Mouse (Mus musculus) urinary bladder, postnatal 36 days (tissue): Measurements from ENCODE around the gene Pfkfb3.

Experiments
- DNase-seq, 2 experiments: peaks; one replicate each; pipeline ENCODE4 v3.0.0; 2022; ENCODE audit warnings: low spot score in 2 of 2, mixed read lengths in 1 of 2

The Pfkfb3 gene

DNA sequence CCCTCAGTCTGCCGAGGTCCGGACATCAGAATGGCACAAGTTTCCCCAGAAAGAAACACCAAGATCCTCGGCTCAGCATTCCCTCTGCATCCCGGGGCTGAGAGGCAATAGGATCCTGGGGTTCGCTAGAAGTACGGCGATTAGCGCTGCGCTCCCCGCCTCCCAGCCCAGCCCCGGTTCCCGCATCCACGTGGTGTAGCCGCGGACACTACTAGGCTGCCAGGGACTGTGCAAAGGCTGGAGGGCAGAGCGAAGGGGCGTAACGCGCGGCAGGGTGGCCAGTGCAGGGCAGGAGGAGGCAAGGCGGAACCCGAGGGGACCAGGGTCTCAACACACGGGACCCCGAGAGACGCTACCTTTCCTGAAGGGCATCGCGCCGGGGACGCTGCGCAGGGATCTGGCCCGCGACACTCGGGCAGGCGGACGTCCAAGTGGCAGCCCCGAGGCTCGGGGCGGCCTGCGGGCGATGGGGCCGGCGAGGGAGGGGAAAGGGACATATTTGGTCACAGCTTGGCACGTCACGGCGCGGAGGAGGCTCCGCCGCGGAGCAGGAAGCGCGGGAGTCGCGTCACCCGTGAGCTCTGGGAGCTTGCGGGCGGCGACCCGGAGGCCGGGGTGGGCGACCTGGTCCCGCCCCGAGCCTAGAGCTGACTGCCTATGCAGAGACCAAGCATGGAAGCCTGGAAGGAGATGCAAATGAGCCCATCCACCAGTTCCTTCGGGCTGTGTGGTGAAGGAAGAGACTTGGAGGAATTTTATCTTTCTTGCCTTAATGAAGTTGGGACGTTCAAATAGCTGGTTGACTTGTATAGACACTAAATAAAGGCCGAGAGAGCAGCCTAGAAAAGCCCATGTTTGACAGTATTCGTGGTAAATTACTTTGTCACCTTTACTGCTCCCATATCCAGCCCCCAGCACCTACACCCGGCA is at the start of gene Pfkfb3:
Gene Pfkfb3, minus strand, starts transcription at position 607 of the 930 bp plus-strand sequence.
- DNase-seq = peak; percentile 47 to 73

DNA sequence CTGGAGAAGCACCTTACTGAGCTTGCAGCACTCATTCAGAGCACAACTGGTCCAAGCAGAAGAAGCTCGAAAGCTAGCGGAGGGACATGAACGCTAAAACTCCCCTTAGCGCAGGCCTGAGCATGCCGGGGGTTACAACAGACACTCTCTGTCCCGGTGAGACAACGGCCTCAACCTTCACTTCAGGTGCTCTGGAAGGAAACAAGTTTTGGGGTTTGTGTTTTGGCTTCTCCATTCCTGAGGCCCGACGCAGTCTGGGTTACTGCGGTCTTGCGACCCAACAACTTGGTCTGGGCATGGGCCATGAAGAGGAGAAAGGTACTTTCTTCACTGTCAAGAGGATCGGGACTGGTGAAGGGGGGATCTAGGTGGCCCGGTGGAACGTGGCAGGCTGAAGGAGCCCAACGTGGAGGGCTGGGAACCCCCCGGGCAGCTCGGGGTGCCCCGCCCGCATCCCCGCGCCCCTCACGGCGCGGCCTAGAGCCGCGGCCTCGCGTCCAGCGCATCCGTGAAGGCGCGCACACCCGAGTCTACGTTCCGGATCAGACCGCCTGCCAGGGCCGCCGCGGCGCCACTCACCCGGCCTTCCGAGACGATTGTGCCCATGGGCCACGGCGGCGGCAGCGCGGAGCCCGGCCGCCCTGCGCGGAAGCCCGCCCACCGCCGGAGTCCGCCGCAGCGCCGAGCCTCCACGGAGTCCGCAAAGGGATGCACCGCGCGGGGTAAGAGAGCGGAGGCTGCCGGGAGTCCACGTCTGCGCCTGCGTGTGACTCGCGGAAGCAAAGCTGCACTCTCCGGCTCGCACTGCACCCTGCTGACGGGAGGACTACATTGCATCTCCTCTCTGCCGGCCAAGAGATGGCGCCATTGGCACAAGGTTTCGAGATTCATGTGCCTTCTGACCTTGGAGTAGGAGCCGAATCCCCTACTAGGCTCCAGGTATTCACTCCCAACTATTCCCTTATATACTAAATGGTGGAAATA is 48.9 kb upstream of the Pfkfb3 start:
- peak; percentile 92 to 93 for DNase-seq

DNA sequence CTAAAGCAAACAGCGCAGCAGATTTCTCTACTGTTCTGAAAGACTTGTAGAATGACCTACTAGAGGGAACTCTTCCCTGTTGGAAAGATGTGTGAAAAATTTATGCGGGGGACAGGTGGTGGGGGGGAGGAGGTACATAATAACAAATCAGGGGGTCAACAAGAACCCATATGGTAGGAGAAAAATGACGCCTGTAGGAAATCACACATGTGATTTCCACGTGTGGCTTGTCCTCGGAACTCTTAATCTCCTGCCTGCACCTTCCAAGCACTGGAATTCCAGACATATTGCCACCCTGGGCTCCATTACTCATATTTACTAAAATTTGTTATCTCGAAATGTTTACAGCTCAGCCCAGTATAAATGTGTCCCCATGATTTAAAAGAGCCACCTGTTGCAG is 47.9 kb upstream of the Pfkfb3 start:
- no peak for DNase-seq

DNA sequence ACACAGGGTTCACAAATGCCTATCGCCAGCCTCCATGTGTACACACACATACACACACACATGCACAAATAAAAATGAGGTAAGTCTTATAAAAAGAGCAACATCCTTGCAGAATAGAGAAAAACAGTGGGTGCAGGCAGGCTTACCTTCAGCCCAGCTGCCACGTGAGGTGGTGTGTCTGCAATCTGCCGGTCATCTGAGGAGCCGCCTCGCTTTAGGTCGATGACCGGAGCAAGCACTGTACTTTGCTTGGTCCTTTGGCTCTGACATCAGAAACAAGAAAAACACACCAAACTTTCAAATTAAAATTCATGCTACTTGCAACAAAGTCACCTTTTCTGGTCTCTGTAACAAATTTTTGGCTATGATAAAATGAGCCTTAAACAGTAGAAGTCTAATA is 44.0 kb upstream of the Pfkfb3 start:
- DNase-seq = no peak

DNA sequence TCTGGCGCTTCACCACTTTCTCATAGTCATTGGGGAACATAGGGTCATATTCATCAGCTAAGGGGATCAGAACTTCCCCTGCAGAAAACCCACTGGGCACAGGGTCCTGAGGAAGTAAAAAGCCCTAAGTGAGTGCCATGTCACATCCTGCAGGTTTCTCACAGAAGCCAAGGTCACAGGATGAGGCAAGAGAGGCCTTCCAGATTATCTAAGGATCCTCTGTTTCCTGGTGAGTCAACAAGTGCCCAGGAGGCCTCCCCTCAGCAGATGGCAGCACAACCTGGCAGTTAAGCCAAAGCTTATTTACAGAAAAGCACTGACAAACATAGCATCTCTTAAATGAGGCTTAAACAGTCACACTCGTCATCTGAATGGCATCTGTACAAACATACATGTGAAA is 42.8 kb upstream of the Pfkfb3 start:
- no peak for DNase-seq

DNA sequence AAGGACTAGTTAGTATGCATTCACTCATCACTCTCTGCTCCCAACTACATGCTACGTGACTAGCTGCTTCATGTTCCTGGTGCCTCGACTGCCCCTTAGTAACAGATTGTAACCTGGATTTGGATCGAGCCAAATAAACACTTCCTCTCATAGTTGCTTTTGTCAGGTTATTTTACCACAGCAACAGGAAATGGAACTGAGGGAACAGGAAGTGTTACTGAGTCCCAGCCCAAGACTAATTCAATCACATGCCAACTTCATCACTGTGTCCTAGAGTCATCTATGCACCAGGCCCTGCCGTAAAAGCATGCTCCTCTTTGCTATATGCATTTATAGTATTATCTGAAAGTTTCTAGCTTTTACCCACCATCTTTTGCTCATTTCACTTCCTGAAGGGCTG is 34.1 kb upstream of the Pfkfb3 start:
- no peak for DNase-seq

DNA sequence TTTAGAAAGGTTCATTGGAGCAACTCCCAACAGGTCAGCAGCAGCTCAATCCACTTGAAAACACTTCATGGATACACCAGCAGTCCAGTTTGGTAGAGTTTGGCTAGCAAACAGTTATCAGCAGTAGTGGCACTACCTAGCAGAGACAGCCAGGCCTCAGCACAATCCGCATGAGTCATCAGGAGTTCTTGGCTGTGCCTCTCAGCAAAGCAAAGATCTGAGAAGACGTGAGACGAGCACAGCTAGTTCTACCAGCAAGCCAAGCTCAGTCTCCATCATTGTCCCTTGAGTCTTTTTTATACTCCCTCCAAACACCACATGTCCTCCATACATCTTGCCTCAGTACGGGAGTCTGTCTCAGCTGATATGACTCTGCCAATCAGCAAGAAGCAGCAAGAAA is 25.5 kb upstream of the Pfkfb3 start:
- DNase-seq = no peak

DNA sequence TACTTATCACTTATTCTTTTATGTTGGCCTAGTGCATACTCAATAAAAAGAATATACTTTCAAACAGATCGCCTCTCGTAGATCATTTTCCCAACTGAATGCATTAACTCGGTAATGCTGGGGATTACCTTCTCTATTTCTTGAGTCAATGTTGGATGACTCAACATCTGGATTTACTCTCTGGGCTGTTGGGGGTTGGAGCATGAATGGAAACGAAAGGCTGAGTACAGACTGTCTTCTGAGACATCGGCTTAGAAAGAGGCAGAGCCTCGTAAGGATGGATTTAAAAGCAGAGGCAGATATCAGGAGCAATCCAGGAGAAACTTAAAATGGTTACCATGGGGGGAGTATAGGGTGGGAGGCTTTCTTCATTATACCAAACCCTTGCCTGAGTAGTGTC is 24.3 kb upstream of the Pfkfb3 start:
- DNase-seq = no peak

DNA sequence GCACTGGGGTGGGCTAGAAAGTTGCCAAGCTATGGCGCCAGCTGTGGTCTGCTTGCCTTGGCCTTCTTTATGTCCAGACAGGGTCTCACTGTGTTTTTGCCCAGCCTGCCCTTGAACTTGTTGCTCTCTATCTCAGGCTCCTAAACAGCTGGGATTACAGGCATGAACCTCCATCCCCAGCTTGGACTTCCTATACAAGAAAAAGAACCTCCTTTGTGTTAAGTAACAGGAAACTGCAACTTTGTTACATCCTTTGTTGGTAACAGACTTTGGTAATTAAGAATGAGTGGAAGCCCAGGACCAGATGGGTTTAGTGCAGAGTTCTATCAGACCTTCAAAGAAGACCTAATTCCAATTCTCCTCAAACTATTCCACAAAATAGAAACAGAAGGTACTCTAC is 19.8 kb upstream of the Pfkfb3 start:
- no peak for DNase-seq

DNA sequence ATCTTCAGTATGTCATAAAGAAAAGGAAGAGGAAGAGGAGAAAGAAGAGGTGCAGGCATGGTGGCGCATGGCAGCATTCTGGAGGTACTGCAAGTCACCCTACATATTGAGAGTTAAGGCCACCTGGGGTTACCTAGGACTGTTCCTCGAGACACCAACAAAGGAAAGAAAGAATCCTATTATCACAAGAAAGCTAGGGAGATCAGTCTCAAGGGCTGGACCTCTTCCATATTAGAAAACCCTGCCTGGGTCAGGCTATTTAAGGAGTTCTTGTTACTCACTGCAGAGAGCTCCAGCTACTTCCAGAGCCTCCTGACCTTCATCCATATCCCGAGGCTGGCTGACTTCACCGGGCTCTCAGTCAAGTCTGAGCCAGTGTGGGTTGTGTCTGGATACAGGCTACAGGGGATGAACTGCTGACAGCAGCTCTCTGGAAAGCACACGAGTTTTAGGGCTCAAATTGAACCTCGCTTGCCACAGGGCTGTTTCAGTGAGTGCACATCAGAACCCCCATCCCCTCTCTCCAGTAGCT is 17.2 kb upstream of the Pfkfb3 start:
- no peak for DNase-seq

DNA sequence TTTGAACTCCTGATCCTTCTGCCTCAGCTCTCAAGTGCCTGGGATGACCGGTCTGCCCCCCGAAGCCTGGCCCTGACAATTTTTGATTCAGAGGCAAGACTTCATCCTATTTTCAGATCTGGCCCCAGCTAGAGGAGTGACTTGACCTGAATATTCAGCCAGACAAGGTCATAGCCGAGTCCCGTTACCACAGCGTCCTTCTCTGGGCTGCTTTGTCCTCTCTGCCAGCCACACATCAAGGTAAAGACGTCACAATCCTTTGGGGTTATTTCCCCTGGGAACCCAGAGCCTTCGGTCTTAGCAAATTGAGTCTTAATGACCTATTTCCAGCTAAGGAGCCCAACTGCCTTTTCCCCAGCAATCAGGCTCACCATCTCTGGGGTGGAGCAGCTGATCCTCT is 14.6 kb upstream of the Pfkfb3 start:
- no peak for DNase-seq

DNA sequence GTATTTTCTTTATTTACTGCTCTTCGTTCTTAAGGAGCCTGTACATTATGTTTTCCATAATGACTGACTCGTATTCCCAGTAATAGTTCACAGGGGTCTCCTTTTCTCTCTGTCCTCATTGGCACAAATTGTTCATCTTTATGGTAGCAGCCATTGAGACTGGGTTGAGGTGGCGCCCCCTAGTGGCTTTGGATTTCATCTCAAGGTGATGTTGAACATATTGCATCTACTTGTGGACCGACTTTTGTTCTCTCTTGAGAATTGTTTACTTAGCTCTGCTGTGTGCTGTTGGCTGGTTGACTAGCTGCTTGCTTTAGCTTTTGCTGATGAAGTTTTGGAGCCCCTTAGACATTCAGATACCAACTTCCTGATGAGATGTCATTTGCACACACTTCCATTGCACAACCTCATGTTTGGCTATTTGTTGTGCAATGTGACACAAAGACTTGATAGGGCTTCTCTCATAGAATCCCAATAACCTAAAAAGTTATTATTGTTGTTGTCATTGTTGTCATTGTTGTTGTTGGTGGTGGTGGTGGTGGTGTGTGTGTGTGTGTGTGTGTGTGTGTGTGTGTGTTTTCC is 14.0 kb upstream of the Pfkfb3 start:
- no peak for DNase-seq

DNA sequence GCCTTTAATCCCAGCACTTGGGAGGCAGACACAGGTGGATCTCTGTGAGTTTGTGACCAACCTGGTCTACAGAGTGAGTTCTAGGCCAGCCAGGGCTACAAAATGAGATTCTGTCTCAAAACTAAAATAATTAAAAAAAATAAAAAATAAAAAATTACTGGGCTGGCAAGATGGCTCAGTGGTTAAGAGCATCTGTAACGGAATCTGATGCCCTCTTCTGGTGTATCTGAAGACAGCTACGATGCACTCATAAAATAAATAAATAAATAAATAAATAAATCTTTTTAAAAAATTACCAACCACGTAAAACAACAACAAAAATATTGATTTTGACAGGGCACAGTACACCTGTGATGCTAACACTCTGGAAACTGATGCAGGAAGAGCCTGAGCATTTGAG is 13.0 kb upstream of the Pfkfb3 start:
- DNase-seq = no peak

DNA sequence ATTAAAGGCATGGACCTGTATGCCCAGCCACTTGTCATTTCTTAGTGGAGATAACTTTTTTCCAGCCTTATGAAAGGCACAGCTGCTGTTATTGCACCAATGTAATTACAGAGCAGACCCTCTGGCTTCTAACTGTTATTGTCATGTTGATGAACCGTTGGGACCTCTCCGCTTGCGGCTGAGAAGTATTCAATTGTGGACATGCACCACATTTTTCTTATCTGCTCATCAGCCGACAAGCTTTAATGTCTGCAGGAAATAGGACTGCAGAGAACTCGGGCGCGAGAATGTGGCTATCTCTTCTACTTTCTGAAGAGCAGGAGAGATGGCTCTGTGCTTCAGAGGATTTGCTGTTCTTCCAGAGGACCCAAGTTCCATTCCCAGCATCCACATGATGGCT is 12.4 kb upstream of the Pfkfb3 start:
- no peak for DNase-seq

DNA sequence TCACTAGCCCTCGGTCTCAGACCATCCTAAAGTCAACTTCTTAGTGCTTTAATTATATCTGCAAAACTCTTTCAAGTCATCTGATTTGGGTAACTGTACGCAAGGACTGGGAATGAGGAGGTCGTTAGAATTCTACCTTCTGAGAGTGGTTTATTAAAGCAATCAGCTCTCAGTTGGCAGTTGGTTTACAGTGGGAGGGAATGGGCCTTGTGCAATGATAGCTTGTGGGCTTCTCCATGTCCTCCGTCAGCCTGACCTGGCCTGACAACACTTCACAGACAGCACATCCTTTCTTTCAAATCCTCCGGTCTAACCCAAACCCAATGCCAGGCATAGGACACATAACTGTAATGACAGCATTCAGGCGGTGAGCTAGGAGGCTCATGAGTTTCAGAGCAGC is 10.9 kb upstream of the Pfkfb3 start:
- no peak for DNase-seq

DNA sequence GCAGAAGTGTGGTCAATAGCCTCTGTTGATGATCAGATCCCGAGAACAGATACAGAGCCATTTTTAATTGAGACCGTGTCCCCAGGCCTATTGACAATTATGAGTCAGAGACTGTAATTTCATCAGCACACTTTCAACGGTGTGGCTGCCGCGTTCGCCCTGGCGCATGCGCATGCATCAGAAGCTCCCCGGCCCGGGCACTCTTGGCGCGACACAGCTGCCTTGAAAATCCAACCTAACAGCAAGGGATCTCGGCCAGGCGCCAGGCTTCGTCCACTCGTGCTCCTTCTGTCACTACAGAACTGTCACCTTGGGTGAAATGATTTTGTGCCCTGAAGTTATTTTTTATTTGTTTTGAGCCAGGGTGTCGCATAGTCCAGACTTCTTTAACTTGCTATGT is 9.4 kb upstream of the Pfkfb3 start:
- DNase-seq = no peak

DNA sequence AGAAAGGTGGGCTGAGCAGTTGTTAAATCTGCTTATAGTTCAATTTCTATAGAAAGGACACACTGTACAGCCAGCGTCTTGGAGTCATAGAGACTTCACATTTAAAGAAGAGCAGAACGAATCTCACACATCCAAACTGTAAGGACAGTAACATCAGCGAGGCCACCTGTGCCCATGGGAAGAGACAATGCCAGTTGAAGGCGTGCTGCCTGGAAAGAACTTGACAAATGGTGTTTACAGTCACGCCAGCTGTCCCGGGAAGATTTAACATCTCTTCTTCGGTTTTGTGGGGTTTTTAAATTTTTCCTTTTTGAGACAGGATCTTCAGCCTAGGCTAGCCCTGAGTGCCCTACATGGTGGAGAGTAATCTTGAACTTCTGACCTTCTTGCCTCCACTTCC is 4.8 kb upstream of the Pfkfb3 start:
- DNase-seq = no peak

DNA sequence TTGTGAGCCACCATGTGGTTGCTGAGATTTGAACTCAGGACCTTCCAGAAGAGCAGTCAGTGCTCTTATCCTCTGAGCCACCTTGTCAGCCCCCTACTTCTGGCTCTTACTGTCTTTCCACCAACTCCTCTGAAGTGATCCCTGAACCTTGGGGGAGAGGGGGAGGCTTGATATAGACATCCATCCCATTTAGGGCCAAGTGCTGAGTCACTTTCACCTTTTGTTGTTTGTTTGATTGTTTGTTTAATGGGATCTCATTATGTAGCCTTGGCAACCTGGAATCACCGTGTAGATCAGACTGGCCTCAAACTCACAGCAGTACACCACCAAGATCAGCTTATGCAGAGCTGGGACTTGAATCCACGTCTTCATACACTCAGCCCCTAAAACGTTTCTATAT is 3.4 kb upstream of the Pfkfb3 start:
- DNase-seq = no peak

DNA sequence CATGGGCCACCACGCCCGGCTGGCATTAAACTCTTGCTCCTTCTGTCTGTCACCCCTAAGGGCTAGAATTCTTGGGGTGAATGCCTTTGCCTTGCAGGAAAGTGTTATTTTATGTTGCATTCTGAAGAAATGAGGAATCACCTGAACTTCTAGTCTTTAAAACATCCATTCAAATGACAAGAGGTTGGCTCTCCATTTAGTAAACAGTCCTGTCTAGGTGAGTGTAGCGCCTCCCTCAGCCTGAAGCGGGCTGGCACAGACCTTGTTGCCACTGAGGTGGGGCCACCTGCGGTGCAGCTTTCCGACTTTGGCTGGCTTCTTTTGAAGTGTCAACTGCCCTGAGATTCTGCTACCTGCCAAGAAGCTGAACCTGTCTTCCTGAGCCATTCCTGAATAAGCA is 1.4 kb upstream of the Pfkfb3 start:
- no peak for DNase-seq

DNA sequence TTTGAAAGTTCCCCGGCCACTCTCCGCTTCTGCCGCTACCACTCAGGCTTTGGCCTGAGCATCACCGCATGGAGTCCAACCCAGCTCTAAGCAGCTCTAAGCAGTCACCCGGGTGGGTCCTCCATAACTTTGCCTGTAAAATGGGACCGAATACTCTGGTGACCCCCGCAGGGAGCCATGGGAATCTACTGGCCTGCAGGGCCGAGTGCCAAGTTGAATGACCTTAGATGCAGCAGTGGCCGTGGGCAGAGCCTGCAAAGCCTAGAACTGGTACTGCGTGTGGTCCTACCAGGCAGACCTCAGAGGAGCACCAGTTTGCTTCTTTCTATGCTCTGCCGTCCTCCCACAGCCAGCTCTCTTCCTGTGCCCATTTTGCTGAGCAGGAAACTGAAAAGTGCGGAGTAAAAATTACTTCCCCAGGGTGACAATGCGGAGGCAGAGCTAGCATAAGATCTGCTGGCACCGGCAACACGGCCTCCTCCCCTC is 868 bp downstream of the Pfkfb3 start:
- DNase-seq = no peak

DNA sequence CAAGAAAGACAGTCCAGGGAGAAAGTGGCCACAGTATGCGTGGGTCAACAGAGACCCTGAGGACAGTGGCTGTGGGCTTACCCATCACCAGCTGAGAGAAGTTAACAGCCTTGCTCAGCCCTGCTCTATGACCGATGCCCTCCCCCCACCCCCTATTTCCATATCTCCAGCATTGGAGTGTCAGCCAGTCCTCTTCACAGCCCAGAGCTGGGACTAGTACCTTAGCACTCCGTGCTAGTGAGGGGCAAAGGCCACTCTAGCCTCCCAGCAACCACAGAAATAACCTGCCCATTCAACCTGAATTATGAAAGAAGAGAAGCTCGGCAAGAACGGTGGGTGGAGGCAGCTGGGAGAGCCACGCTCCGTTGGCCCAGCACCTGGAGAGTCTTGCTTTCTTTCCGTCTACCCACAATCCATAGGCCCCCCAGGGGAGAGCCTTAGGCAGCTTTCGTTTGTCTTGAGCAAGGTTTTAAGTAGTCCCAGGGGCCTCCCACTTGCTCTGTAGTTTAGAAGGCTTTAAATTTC is 1.5 kb downstream of the Pfkfb3 start:
- no peak for DNase-seq

DNA sequence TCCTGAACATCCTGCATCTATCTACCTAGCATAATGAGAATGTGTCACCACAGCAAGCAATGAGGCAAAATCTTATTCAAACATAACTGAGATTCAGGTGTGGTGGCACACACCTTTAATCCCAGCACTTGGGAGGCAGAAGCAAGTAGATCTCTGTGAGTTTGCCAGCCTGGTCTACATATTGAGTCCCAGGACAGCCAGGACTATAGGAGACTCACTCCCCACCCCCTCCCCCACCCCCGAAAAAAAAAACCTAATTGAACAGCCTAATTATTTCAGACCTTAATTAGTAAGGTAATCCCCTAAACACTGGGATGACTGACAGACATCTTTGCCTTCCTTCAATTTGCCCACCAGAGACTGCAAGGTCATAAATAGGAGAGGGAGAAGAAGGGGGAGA is 2.2 kb downstream of the Pfkfb3 start:
- DNase-seq = no peak
